Mouse (Mus musculus): ENCODE measurements at regions not wholly inside any gene's neighbourhood (a gene's known extent, or its start where the extent isn't known, plus 50 kb on each side); places are given as distances from the start of the nearest gene placed in this dataset.

DNA sequence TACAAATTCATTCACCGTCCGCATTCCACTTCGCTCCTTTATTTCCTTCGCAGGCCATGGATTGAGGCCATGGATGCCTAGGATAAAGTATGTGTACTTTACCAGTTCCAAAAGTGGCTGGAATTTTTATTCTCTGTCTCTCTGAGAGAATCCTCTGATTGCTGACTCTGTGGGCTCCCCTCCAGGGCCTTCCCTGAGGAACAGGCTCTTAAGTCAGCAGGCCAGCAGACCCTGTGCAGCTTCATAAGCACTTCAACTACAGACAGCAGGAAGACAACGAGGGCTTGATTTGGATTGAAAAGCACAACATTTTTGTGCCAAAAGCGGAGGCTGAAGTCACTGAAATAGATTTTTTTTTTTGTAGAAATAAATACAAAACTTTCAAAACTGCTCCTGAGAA is 252.7 kb downstream of the Gm10283 start:
- Histone ChIP-seq H3K4me1 (ENCODE audit: control insufficient read depth in 1 of 2, insufficient read depth in 2 of 2) (no peaks in the 10 kb centered on the region), H3K4me2 (ENCODE audit: insufficient read depth, low read depth, poor library complexity, severe bottlenecking) (no peak overlapping the region), H3K4me3 (replicated peaks in 1 of 3; ENCODE audit: low read depth in 2 of 3, low read length in 2 of 3, poor library complexity in 1 of 3) (no peak overlapping the region), H3K36me3 (replicated peaks in 1 of 2; ENCODE audit: control insufficient read depth in 1 of 2, insufficient read depth in 1 of 2, low read length in 1 of 2) (no peaks in the 10 kb centered on the region), H3K27me3 (replicated peaks) (no peaks in the 10 kb centered on the region), H3K9me3 (replicated peaks; ENCODE audit: low read length) (no peaks in the 10 kb centered on the region), H3K79me2 (replicated peaks; ENCODE audit: control insufficient read depth, extremely low read depth, insufficient read depth, poor library complexity, severe bottlenecking) (no peaks in the 10 kb centered on the region), H3K27ac (ENCODE audit: insufficient read depth, low read depth) (no peak overlapping the region), H3K9ac (ENCODE audit: insufficient read depth, low read depth) (no peak overlapping the region)
- dilution Hi-C loops (cut with MboI; ENCODE audit: extremely low pct_ligation_motif_present, extremely low pct_unique_long_range_greater_than_20kb, low sequenced_read_pairs): no loop called here
- in situ Hi-C loops (cut with MboI; ENCODE audit: low pct_ligation_motif_present, low pct_unique_long_range_greater_than_20kb, low sequenced_read_pairs): no loop called here
- TF ChIP-seq ETS1 (conservative IDR thresholded peaks at IDR 0.05; ENCODE audit: low read depth, low read length) (no peak), SMC3 (IDR thresholded peaks at IDR 0.05; ENCODE audit: low read depth, low read length) (no peak), ZNF384 (IDR thresholded peaks at IDR 0.05; ENCODE audit: low read depth, low read length) (no peak), BHLHE40 (IDR thresholded peaks at IDR 0.05; ENCODE audit: low read depth, low read length) (no peak), POLR2A (IDR thresholded peaks at IDR 0.05; ENCODE audit: low read depth, low read length) (no peak), JUN (IDR thresholded peaks at IDR 0.05; ENCODE audit: insufficient read depth, low read depth, low read length) (no peak), CHD1 (IDR thresholded peaks at IDR 0.05; ENCODE audit: low read depth, low read length) (no peak), TBP (conservative IDR thresholded peaks at IDR 0.05; ENCODE audit: low read depth, low read length) (no peak), HCFC1 (IDR thresholded peaks at IDR 0.05; ENCODE audit: low read depth, low read length) (no peak), ZMIZ1 (IDR thresholded peaks at IDR 0.05; ENCODE audit: low read depth, low read length) (no peak), USF1 (IDR thresholded peaks at IDR 0.05; ENCODE audit: low read depth, low read length) (no peak), GABPA (IDR thresholded peaks at IDR 0.05; ENCODE audit: insufficient replicate concordance, low read depth, low read length) (no peak), ELF1 (IDR thresholded peaks at IDR 0.05; ENCODE audit: low read depth, low read length) (no peak)
- no peak for DNase-seq (ENCODE audit: extremely low read depth)

- dilution Hi-C loops (cut with MboI; ENCODE audit: extremely low pct_ligation_motif_present, extremely low pct_unique_long_range_greater_than_20kb, low sequenced_read_pairs) (no loop called here), in situ Hi-C loops (cut with MboI; ENCODE audit: low pct_ligation_motif_present, low pct_unique_long_range_greater_than_20kb, low sequenced_read_pairs) (no loop called here)
- H3K4me2 ChIP-seq (ENCODE audit: insufficient read depth, low read depth, poor library complexity, severe bottlenecking): no peak overlapping the region
These were observed 253.3 kb downstream of the Gm10283 start for GRCm38 (mm10) chr8:60249704-60250103.

More at GRCm38 (mm10) chr8:60249704-60250103, 253.3 kb downstream of the Gm10283 start:
- H3K4me1 ChIP-seq (ENCODE audit: control insufficient read depth in 1 of 2, insufficient read depth in 2 of 2): no peaks in the 10 kb centered on the region
- no peak overlapping the region for H3K9ac ChIP-seq (ENCODE audit: insufficient read depth, low read depth)
- no peaks in the 10 kb centered on the region for H3K79me2 ChIP-seq (replicated peaks; ENCODE audit: control insufficient read depth, extremely low read depth, insufficient read depth, poor library complexity, severe bottlenecking)
- no peak overlapping the region for H3K27ac ChIP-seq (ENCODE audit: insufficient read depth, low read depth)
- no peaks in the 10 kb centered on the region for H3K27me3 ChIP-seq (replicated peaks)
- no peaks in the 10 kb centered on the region for H3K36me3 ChIP-seq (replicated peaks in 1 of 2; ENCODE audit: control insufficient read depth in 1 of 2, insufficient read depth in 1 of 2, low read length in 1 of 2)
- DNase-seq (ENCODE audit: extremely low read depth): no peak
- TF ChIP-seq ELF1 (IDR thresholded peaks at IDR 0.05; ENCODE audit: low read depth, low read length): no peak
- no peak for TF ChIP-seq BHLHE40 (IDR thresholded peaks at IDR 0.05; ENCODE audit: low read depth, low read length)
- no peak for TF ChIP-seq E2F4 (IDR thresholded peaks at IDR 0.05; ENCODE audit: insufficient replicate concordance, low read depth, low read length)
- TF ChIP-seq JUN (IDR thresholded peaks at IDR 0.05; ENCODE audit: insufficient read depth, low read depth, low read length): no peak
- no peak for TF ChIP-seq POLR2A (IDR thresholded peaks at IDR 0.05; ENCODE audit: low read depth, low read length)
- no peak for TF ChIP-seq ETS1 (conservative IDR thresholded peaks at IDR 0.05; ENCODE audit: low read depth, low read length)
- TF ChIP-seq KAT2A (IDR thresholded peaks at IDR 0.05; ENCODE audit: insufficient replicate concordance, low read length): no peak
- no peak for TF ChIP-seq UBTF (IDR thresholded peaks at IDR 0.05; ENCODE audit: low read depth, low read length)
- no peak for TF ChIP-seq EP300 (IDR thresholded peaks at IDR 0.05; ENCODE audit: low read length)
- TF ChIP-seq ZKSCAN1 (IDR thresholded peaks at IDR 0.05; ENCODE audit: borderline replicate concordance, low read depth, low read length): no peak
- TF ChIP-seq JUND (conservative IDR thresholded peaks at IDR 0.05; ENCODE audit: low read depth, low read length): no peak
- no peak for TF ChIP-seq RAD21 (IDR thresholded peaks at IDR 0.05; ENCODE audit: low read depth, low read length)
- no peak for TF ChIP-seq ZMIZ1 (IDR thresholded peaks at IDR 0.05; ENCODE audit: low read depth, low read length)
- no peak for TF ChIP-seq HCFC1 (IDR thresholded peaks at IDR 0.05; ENCODE audit: low read depth, low read length)
- no peak for TF ChIP-seq RCOR1 (conservative IDR thresholded peaks at IDR 0.05; ENCODE audit: low read depth, low read length)
- no peak for TF ChIP-seq CHD2 (IDR thresholded peaks at IDR 0.05; ENCODE audit: low read length)
- no peak for TF ChIP-seq IRF4 (IDR thresholded peaks at IDR 0.05; ENCODE audit: low read depth, low read length)
- TF ChIP-seq PAX5 (IDR thresholded peaks at IDR 0.05; ENCODE audit: low read length): no peak
- no peak for TF ChIP-seq NELFE (IDR thresholded peaks at IDR 0.05; ENCODE audit: low read depth, low read length)
- H3K4me3 ChIP-seq (replicated peaks in 1 of 3; ENCODE audit: low read depth in 2 of 3, low read length in 2 of 3, poor library complexity in 1 of 3): no peak overlapping the region
- H3K9me3 ChIP-seq (replicated peaks; ENCODE audit: low read length): no peaks in the 10 kb centered on the region

All from CH12.LX (cell line).